Mouse (Mus musculus) kidney, postnatal 10 days (tissue): ENCODE results near the gene Kif9.
A peak's percentile ranks its signal among the peaks of the same experiment; 100 is the strongest.

ENCODE experiments used
- DNase-seq: peaks from one replicate; pipeline ENCODE4 v3.0.0; 2021; ENCODE audit warnings: mixed read lengths

Kif9 gene

GRCm38 (mm10) chr9:110529002-110529737 is 52.4 kb downstream of the Kif9 start:
- DNase-seq, result no peak

GRCm38 (mm10) chr9:110530650-110531049 is 53.9 kb downstream of the Kif9 start:
- DNase-seq, result no peak

DNA sequence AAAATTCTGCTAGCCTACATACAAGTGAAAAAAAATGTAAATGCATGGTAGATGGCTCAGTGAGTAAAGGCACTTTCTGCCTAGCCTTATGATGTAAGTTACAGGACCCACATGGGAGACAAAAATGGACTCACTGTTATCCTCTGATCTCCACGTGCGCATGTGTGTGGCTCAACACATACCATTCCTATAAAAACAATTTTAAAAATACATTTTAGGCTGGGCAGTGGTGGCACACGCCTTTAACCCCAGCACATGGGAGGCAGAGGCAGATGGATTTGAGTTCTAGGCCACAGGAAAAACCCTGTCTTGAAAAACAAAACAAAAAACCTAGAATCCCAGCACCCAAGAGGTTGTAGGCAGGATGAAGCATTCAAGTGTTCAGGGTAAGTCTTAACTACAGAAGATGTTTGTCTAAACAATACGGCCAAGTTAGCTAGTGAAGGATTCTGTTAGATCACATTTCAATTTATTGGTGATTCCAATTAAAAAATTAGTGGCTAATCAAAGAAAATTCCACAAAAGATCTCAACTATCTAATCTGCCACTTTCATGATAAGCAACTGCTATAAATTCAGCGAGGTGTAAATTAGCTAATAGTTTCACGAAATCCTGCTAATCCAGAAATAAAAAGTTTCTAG is 54.5 kb downstream of the Kif9 start:
- DNase-seq, result no peak

GRCm38 (mm10) chr9:110531914-110532489 is 55.2 kb downstream of the Kif9 start:
- DNase-seq, result peak; percentile 98

DNA sequence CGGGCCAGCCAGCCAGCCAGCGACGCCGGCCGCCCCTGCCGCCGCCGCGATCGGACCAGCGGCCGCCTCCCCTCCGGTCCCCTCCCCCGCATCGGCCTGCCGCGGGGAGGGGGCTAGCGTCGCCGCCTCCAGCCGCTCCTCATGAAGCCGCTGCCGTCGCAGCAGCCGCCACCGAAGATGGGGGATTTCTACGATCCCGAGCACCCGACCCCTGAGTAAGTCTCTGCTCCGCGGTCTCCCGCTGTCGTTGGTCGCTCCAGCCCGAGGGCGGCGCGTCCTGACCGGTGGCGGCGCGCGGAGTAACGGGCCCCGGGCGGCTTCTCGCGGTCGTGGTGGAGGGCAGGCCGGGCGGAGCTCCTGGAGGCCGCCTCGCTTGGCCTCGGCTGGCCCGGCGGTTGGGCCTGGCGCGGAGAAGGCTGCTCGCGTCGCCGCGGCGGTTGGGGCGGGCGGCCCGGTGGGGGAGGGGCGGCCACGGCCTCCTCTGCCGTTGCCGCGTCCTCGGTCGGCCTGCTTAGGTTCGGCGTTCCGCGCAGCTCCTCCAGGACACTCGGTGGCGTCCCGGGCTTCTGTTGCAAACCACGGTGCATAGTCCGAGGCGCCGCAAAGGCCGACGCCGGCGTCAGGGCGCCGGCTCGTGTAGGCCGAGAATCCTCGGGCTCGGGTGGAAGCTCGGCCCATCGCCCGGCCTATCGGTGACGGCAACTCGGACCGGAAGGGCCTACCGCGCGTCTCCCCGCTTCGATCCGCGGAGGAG is 56.0 kb downstream of the Kif9 start, which contains the start of gene Setd2:
Gene Setd2 (plus strand): TSS at position 60 of the 754 bp plus-strand sequence.
- DNase-seq, result peak; percentile 83

GRCm38 (mm10) chr9:110533645-110534044 is 56.9 kb downstream of the Kif9 start:
- no peak for DNase-seq

DNA sequence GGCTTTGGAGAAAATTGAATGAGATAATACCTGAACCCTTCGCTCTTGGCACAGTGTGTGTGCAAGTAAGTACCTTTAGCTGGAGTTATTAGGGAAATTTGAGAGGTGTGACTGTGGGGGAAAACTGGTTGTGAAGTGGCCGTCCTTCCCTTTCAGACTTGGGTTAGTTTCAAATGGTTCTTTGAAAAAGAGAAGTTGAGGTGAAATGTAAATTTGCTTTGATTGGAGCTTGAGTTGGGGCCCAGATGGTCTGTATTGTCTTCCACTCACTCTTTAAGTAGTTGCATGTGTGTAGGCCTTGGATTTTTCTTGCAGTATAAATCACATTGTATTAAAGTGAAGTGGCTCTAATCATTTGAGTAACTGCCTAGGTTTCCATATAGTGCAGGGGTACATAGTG is 58.4 kb downstream of the Kif9 start:
- no peak for DNase-seq

GRCm38 (mm10) chr9:110536636-110537035 is 59.9 kb downstream of the Kif9 start:
- DNase-seq, result no peak

- no peak for DNase-seq
Observed at GRCm38 (mm10) chr9:110538511-110538910, 61.8 kb downstream of the Kif9 start.

DNA sequence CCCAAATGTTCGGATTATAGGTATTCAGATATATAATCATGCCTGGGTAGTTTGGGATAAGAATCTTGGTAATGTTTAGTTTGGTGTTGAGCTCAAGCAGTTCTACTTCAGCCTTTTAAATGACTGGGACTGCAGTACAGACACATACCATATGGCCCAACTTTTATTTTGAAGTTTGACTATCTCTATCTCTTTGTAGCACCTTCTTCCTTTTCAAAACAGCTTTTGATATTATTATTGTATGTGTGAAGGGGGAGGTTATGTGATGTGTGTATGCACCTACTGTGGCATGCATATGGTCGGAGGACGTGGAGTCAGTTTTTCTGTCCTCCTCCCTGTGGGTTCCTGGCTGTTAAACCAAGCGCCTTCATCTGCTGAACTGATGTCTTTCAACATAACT is 65.2 kb downstream of the Kif9 start:
- no peak for DNase-seq

DNA sequence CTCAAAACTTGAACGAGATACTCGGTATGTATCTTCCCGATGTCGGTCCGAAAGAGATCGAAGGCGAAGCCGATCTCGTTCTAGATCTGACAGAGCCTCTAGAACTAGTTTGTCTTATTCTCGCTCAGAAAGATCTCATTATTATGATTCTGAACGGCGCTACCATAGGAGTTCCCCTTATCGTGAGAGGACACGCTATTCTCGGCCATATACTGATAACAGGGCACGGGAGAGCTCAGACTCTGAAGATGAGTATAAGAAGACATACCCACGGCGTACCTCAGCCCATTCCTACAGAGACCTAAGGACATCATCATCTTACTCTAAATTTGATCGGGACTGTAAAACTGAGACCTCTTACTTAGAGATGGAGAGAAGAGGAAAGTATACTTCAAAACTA is 71.5 kb downstream of the Kif9 start:
- no peak for DNase-seq

DNA sequence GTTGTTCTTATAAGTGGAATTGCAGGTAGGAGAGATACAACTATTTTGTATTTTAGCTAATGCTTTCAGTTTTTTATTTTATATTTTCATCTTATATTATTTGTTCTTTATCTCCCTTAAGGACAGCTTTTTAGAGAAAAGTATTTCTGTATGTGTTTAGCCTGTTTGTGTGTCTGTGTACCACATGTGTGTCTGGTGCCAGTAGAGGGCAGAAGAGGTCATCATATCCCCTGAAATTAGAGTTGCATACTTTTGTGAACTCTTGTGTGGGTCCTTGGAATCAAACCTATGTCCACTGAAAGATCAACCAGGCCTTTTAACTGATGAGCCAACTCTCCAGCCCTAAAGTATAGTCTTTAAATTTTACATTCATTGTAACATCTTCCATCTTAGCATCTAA is 91.6 kb downstream of the Kif9 start:
- no peak for DNase-seq
